Mouse (Mus musculus) kidney, postnatal 0 days (tissue): Measurements from ENCODE around the gene Cby1. TPM values are rescaled to one million over a fixed set of nuclear protein-coding genes. Genes with fewer than 3 reads are reported as not detected.

ENCODE experiments used
- ATAC-seq: fragments of 200-750 bp; cut with Nextera tagmentation; replicated peaks from 2 replicates; pipeline ENCODE4 v1.8.0; 2017; ENCODE audit warnings: low read depth, moderate number of reproducible peaks, moderate TSS enrichment, moderate library complexity; ENCODE audit not compliant: low FRiP score
- DNase-seq: peaks from one replicate; pipeline ENCODE4 v3.0.0-alpha.2; 2016; ENCODE audit warnings: low spot score
- H3K27ac ChIP-seq: fragments of 300-500 bp; sonication (generic); 2 replicates; pipeline ENCODE4 v1.5.1; 2014; ENCODE audit warnings: mild to moderate bottlenecking
- H3K27me3 ChIP-seq: fragments of 300-500 bp; sonication (generic); 2 replicates; pipeline ENCODE4 v1.6.1; 2014; ENCODE audit warnings: low read length, mixed read lengths; ENCODE audit not compliant: insufficient read depth
- H3K36me3 ChIP-seq: fragments of 300-500 bp; sonication (generic); 2 replicates; pipeline ENCODE4 v1.6.1; 2014; ENCODE audit warnings: low read length, mixed read lengths; ENCODE audit not compliant: insufficient read depth
- H3K4me1 ChIP-seq: fragments of 300-500 bp; sonication (generic); replicated peaks from 2 replicates; pipeline ENCODE4 v1.6.1; 2014; ENCODE audit warnings: antibody characterized with exemption, low read length, mixed read lengths; ENCODE audit not compliant: insufficient read depth
- H3K4me2 ChIP-seq: fragments of 300-500 bp; sonication (generic); 2 replicates; pipeline ENCODE4 v1.6.1; 2014; ENCODE audit warnings: mild to moderate bottlenecking, low read length, moderate library complexity, mixed read lengths
- H3K4me3 ChIP-seq: fragments of 300-500 bp; sonication (generic); replicated peaks from 2 replicates; pipeline ENCODE4 v1.5.1; 2014; ENCODE audit warnings: low read depth, low read length
- H3K9ac ChIP-seq: fragments of 300-500 bp; sonication (generic); 2 replicates; pipeline ENCODE4 v1.6.1; 2014; ENCODE audit warnings: low read depth, low read length
- H3K9me3 ChIP-seq: fragments of 300-500 bp; sonication (generic); replicated peaks from 2 replicates; pipeline ENCODE4 v1.6.1; 2016; ENCODE audit warnings: low read length, inconsistent platforms, mixed read lengths
- CTCF ChIP-seq: IDR thresholded peaks from 2 replicates; pipeline ENCODE4 v1.5.1; 2016; ENCODE audit warnings: antibody characterized with exemption, low read depth, mild to moderate bottlenecking, moderate library complexity
- WGBS: fragments of 180-500 bp; shearing (Covaris S2); extraction: QIAGEN DNeasy Blood & Tissue Kit; methylation state at CpG from one replicate; pipeline ENCODE4 v1.1.7; 2014; 5-methylcytosine and 5-hydroxymethylcytosine counted together
- polyA plus RNA-seq: library from polyadenylated mRNA; unstranded; fragments of >200 nt; fragmentation: Nextera tagmentation; extraction: Ambion mirVana; gene quantifications from 2 replicates; pipeline ENCODE4 v1.2.1, GENCODE M21; 2015

Gene Cby1
- polyA plus RNA-seq, 1 experiment from 2014 or later: 51.7 TPM

DNA sequence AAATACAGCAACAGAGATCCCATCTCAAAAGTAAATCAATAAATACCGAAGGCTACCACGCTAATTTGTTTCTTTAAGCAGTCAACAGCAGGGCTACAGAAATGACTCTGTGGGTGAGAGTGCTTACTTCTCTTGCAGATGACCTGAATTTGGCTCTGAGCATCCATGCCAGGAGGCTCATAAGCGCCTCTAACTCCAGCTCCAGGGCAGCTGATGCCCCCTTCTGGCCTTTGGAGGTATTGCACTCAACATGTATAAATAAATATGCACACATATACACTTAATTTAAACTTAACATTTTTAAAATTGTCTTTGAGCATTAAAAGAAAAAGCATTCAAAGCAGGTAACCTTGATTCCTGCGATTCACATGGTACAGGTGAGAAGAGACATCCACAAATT is 7.5 kb upstream of the Cby1 start:
- peak; percentile 59 for TF ChIP-seq CTCF
- H3K9ac ChIP-seq: no peak overlapping the region
- no peaks in the 10 kb centered on the region for H3K27me3 ChIP-seq
- H3K27ac ChIP-seq: no peak overlapping the region
- ATAC-seq: no peak
- 74% methylated on average over 4 of the region's 4 CpGs for WGBS
- DNase-seq: no peak
- no peaks in the 10 kb centered on the region for H3K36me3 ChIP-seq
- H3K4me2 ChIP-seq: no peak overlapping the region
- H3K9me3 ChIP-seq: no peaks in the 10 kb centered on the region
- H3K4me3 ChIP-seq: no peak overlapping the region
- H3K4me1 ChIP-seq: no peaks in the 10 kb centered on the region

DNA sequence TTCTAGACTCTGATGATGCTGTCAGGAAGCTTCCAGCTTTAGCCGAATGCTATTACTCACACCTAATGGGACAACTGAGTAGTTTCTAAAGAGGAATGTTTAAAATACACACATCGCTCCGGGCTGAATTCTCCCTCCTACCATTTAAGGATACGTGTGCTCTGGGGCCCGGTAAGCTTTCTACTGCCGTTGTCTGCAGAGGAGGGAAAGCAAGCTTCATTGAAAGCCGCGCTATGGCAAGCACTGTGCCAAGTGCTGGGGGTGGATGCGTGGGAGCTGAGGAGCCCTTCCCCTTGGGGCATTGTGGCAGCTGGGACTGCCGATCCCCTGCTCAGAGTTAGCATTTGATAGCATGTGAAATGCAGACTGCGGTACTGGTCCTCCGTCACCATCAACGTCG is 2.5 kb upstream of the Cby1 start:
- Histone ChIP-seq H3K4me2 (no peak overlapping the region), H3K9me3 (no peaks in the 10 kb centered on the region), H3K4me3 (no peak overlapping the region), H3K4me1 (0 out of 2 replicates have a peak, but pooled peaks cover 4% of the 10 kb centered on the region), H3K27me3 (no peaks in the 10 kb centered on the region), H3K27ac (no peak overlapping the region), H3K36me3 (no peaks in the 10 kb centered on the region), H3K9ac (no peak overlapping the region)
- WGBS: 89% methylated on average over 14 of the region's 14 CpGs
- DNase-seq (no peak), ATAC-seq (no peak)
- TF ChIP-seq CTCF: no peak

DNA sequence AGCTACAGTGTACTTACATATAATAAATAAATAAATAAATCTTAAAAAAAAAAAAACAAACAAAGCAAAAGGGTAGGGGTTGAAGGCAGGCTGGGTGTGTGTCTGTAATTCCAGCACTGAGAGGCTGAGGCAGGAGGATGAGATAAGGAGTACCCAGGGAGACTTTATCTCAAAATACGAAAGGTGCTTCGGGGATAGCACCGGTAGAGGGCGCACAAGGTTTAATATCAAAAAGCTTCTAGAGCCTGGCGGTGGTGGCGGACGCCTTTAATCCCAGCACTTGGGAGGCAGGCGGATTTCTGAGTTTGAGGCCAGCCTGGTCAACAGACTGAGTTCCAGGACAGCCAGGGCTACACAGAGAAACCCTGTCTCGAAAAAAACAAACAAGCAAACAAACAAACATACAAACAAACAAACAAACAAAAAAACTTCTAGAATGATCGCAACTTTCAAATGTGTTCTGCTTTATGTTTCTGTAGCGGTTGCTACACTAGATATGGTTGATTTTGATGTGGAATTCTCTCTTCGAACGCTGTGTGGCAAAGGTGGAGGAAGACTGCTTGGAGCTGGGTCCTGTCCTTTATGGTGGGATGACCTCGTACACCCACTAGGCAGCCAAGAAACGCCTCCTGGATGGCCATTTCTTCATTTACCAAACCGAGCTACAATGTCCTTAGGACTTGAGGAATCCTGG is 1.0 kb upstream of the Cby1 start:
- WGBS: 2% methylated on average over 16 of the region's 16 CpGs
- peak overlapping the region; percentile 73 for H3K4me2 ChIP-seq
- peak; percentile 88 for DNase-seq

DNA sequence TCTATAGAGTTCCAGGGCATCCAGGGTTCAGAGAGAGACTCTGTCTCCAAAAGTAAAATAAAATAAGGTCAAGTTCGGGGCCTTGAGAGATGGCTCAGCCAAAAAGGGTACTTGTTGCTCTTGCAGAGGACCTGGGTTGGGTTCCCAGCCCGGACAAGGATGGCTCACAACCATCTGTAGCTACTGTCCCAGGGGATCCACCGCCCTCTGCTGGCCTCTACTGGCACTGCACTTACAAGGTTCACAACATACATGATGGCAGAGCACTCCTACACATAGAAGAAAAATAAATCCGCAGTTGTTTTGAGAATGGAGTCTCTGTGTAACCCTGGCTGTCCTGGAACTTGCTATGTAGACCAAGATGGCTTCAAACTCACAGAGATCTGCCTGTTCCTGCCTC is 2.9 kb downstream of the Cby1 start:
- ATAC-seq: no peak
- DNase-seq: no peak
- H3K4me3 ChIP-seq: no peak overlapping the region

More for the DNA sequence above, 1.0 kb upstream of the Cby1 start:
- peak overlapping the region; percentile 69 for H3K9ac ChIP-seq
- no peaks in the 10 kb centered on the region for H3K36me3 ChIP-seq
- peak; percentile 73 for TF ChIP-seq CTCF
- peak; percentile 10; the same call in 1 of the 2 replicates for ATAC-seq
- H3K4me3 ChIP-seq: peak overlapping the region; percentile 63
- no peaks in the 10 kb centered on the region for H3K27me3 ChIP-seq
- H3K4me1 ChIP-seq: 0 out of 2 replicates have a peak, but pooled peaks cover 4% of the 10 kb centered on the region
- H3K9me3 ChIP-seq: no peaks in the 10 kb centered on the region
- peak overlapping the region; percentile 85 for H3K27ac ChIP-seq

DNA sequence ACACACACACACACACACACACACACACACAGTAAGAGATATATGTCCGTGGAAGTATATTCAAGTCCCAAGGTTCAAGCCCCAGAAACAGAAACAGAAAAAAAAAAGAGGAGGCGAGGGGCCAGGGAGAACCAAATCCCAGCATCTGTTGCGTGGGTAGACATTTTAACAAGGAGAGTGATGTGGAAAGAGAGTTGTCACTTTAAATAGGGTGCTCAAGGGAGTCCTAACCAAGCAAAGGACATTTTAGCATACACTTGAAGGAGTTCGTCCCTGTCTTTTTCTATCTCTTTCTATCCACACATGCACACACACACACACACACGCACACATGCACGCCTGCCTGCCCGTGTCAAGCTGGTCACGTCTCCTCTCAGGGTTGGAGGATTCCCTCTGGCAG is 5.7 kb downstream of the Cby1 start:
- no peak overlapping the region for H3K4me2 ChIP-seq
- H3K27ac ChIP-seq: no peak overlapping the region
- DNase-seq (no peak), ATAC-seq (no peak)
- no peaks in the 10 kb centered on the region for H3K9me3 ChIP-seq
- H3K27me3 ChIP-seq: no peaks in the 10 kb centered on the region
- no peak for TF ChIP-seq CTCF
- peaks cover 10% of the 10 kb centered on the region; the same call in 1 of the 2 replicates for H3K36me3 ChIP-seq
- no peak overlapping the region for H3K9ac ChIP-seq
- no peak overlapping the region for H3K4me3 ChIP-seq
- H3K4me1 ChIP-seq: 0 out of 2 replicates have a peak, but pooled peaks cover 2% of the 10 kb centered on the region
- 89% methylated on average over 8 of the region's 8 CpGs for WGBS

More for the DNA sequence above, 2.9 kb downstream of the Cby1 start:
- Histone ChIP-seq H3K9ac (no peak overlapping the region), H3K36me3 (peaks cover 5% of the 10 kb centered on the region; the same call in 1 of the 2 replicates), H3K4me2 (no peak overlapping the region), H3K9me3 (no peaks in the 10 kb centered on the region), H3K4me1 (0 out of 2 replicates have a peak, but pooled peaks cover 4% of the 10 kb centered on the region), H3K27ac (no peak overlapping the region), H3K27me3 (no peaks in the 10 kb centered on the region)
- peak; percentile 59 for TF ChIP-seq CTCF
- 81% methylated on average over 4 of the region's 4 CpGs for WGBS

DNA sequence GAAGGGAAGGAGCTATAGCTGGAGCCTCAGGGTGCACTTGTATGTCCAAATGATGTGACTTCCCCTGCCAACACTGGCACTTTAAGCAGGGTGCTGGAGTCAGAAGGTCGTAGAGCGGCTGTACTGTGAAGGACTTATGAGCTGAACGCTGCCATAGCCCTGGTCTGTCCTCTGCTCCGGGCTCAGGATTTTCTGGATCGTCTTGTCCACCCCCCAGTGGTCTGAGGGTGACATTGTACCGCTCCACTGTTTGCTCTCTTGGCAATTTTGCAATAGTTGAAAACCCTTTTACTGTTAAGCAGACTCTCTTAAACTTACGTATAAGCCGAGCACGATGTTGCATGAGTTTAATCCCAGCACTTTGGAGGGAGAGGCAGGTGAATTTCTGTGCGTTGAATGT is 10.2 kb downstream of the Cby1 start:
- H3K4me2 ChIP-seq: no peak overlapping the region
- H3K36me3 ChIP-seq: peaks cover 20% of the 10 kb centered on the region
- no peaks in the 10 kb centered on the region for H3K9me3 ChIP-seq
- H3K9ac ChIP-seq: no peak overlapping the region
- DNase-seq: peak; percentile 58
- no peaks in the 10 kb centered on the region; the same call in 1 of the 2 replicates for H3K4me1 ChIP-seq
- no peak overlapping the region for H3K4me3 ChIP-seq
- 65% methylated on average over 10 of the region's 10 CpGs for WGBS
- peak; percentile 43 for TF ChIP-seq CTCF
- no peaks in the 10 kb centered on the region for H3K27me3 ChIP-seq
- no peak overlapping the region for H3K27ac ChIP-seq
- no peak for ATAC-seq
